In the genomic region with DNA sequence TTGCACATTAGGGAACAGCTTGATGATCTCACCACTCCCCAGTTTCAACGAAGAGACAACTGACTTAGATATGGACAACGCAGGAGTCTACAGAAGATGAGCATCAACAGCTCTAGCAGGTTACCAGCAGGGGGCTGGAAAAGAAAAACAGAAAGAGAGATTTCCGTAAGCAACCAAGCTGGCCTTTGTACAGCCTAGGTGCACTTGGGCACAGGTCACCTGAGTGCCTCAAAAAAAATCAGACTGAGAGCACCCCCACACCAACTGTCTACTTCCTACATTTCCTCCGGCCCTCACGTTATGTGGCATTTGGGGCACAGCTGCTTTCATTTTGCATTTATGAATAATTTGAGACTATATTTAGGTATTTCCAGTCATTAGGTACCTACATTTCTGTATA, we compare ENCODE assay signal across 29 mouse cellular contexts.
DNase-seq lines count a peak whose midpoint lies in the region; ATAC-seq and TF ChIP-seq lines count a peak whose summit lies in the region.
"Had no signal": no experiment of that assay in that cellular context is flagged by ENCODE, and none has a peak within 500 bp of the region (broad histone marks: within the 10 kb centered on the region; RNA-seq: fewer than 3 reads in every experiment).

No protein-coding gene starts in this region.

- no peak overlapping the region for H3K4me2 ChIP-seq in liver, embryonic 14.5 days (ENCODE audit: low read depth)
- no peak overlapping the region for H3K4me2 ChIP-seq in liver, embryonic 11.5 days
- H3K4me2 ChIP-seq in forebrain, embryonic 12.5 days, result no peak overlapping the region
- H3K4me2 ChIP-seq: embryonic facial prominence, embryonic 15.5 days; forebrain, embryonic 15.5 days; heart, embryonic 12.5 days; hindbrain, embryonic 12.5 days; intestine, embryonic 15.5 days; midbrain, embryonic 12.5 days; neural tube, embryonic 12.5 days; stomach, embryonic 15.5 days had no signal

- no peak overlapping the region for H3K4me3 ChIP-seq in liver, embryonic 14.5 days (ENCODE audit: insufficient read depth in 1 of 2, low read depth in 2 of 2, low read length in 2 of 2)
- H3K4me3 ChIP-seq in liver, embryonic 11.5 days (ENCODE audit: low read depth, low read length), result no peak overlapping the region
- H3K4me3 ChIP-seq in forebrain, embryonic 12.5 days (replicated peaks), result no peak overlapping the region
- H3K4me3 ChIP-seq: embryonic facial prominence, embryonic 15.5 days; forebrain, embryonic 15.5 days; heart, embryonic 12.5 days; hindbrain, embryonic 12.5 days; intestine, embryonic 15.5 days; midbrain, embryonic 12.5 days; neural tube, embryonic 12.5 days; stomach, embryonic 15.5 days had no signal

- no peak for ATAC-seq in liver, embryonic 14.5 days (ENCODE audit: insufficient read depth)
- no peak for ATAC-seq in liver, embryonic 11.5 days (replicated peaks; ENCODE audit: low FRiP score)
- peak; percentile 56 for ATAC-seq in CD4-positive, CD25-positive, alpha-beta regulatory T cell, adult 4 months
- no peak for ATAC-seq in forebrain, embryonic 12.5 days (ENCODE audit: low FRiP score)
- ATAC-seq: forebrain, embryonic 15.5 days; intestine, embryonic 15.5 days had no signal

- DNase-seq in liver, embryonic 14.5 days (ENCODE audit: low read depth in 3 of 3, low spot score in 3 of 3), result no peak
- no peak for DNase-seq in liver, embryonic 11.5 days (ENCODE audit: low spot score)
- peak; percentile 21 for DNase-seq in A20 (ENCODE audit: low read depth, low spot score)
- DNase-seq in induced T-regulatory cell, adult 2 months (ENCODE audit: low read depth), result peak; percentile 25
- DNase-seq in heart, postnatal 4 days, result no peak
- no peak for DNase-seq in kidney, postnatal 25 days
- DNase-seq: adrenal gland, postnatal 36 days; B cell, adult 2 months; cerebellum, adult 9-10 months; heart, adult 11 months; heart, postnatal 10 days; kidney, adult 9 months; kidney, postnatal 36 days; layer of hippocampus, adult 9-11 months; left cerebral cortex, postnatal 4 days; liver; lung, adult 2 months; right cerebral cortex, postnatal 4 days; thymus, postnatal 36 days had no signal

- 47% methylated on average over 5 of the region's 5 CpGs for WGBS in liver, embryonic 14.5 days (ENCODE audit: insufficient replicate concordance)
- 69% methylated on average over 5 of the region's 5 CpGs for WGBS in liver, embryonic 11.5 days
- WGBS in forebrain, embryonic 12.5 days, result 84% methylated on average over 5 of the region's 5 CpGs

- no peaks in the 10 kb centered on the region for H3K4me1 ChIP-seq in liver, embryonic 14.5 days (replicated peaks; ENCODE audit: control insufficient read depth in 2 of 2, insufficient read depth in 2 of 2, low read length in 1 of 2)
- H3K4me1 ChIP-seq in liver, embryonic 11.5 days (replicated peaks; ENCODE audit: control insufficient read depth, insufficient read depth, low read length), result no peaks in the 10 kb centered on the region
- no peaks in the 10 kb centered on the region for H3K4me1 ChIP-seq in forebrain, embryonic 12.5 days
- H3K4me1 ChIP-seq: embryonic facial prominence, embryonic 15.5 days; forebrain, embryonic 15.5 days; hindbrain, embryonic 12.5 days; intestine, embryonic 15.5 days; midbrain, embryonic 12.5 days; neural tube, embryonic 12.5 days; stomach, embryonic 15.5 days had no signal

- 0 out of 2 replicates have a peak, but pooled peaks have one; percentile 5 for TF ChIP-seq CTCF in liver, embryonic 14.5 days (IDR thresholded peaks at IDR 0.05; ENCODE audit: low read depth)

- no peak overlapping the region for H3K9ac ChIP-seq in liver, embryonic 14.5 days (replicated peaks)
- H3K9ac ChIP-seq in liver, embryonic 11.5 days (ENCODE audit: low read depth, low read length), result no peak overlapping the region
- no peak overlapping the region for H3K9ac ChIP-seq in forebrain, embryonic 12.5 days
- H3K9ac ChIP-seq: embryonic facial prominence, embryonic 15.5 days; forebrain, embryonic 15.5 days; heart, embryonic 12.5 days; hindbrain, embryonic 12.5 days; intestine, embryonic 15.5 days; midbrain, embryonic 12.5 days; neural tube, embryonic 12.5 days; stomach, embryonic 15.5 days had no signal

- no peaks in the 10 kb centered on the region for H3K27me3 ChIP-seq in liver, embryonic 14.5 days (ENCODE audit: control insufficient read depth, insufficient read depth, low read length)
- H3K27me3 ChIP-seq in liver, embryonic 11.5 days (replicated peaks; ENCODE audit: control insufficient read depth, insufficient read depth, low read length), result no peaks in the 10 kb centered on the region
- H3K27me3 ChIP-seq in forebrain, embryonic 12.5 days, result no peaks in the 10 kb centered on the region
- H3K27me3 ChIP-seq: embryonic facial prominence, embryonic 15.5 days; forebrain, embryonic 15.5 days; heart, embryonic 12.5 days; hindbrain, embryonic 12.5 days; intestine, embryonic 15.5 days; midbrain, embryonic 12.5 days; neural tube, embryonic 12.5 days; stomach, embryonic 15.5 days had no signal

- no peak for TF ChIP-seq EP300 in liver, embryonic 14.5 days (IDR thresholded peaks at IDR 0.05; ENCODE audit: low read depth)

- H3K27ac ChIP-seq in liver, embryonic 14.5 days, result no peak overlapping the region
- no peak overlapping the region for H3K27ac ChIP-seq in liver, embryonic 11.5 days (ENCODE audit: low read depth, low read length)
- H3K27ac ChIP-seq in forebrain, embryonic 12.5 days, result no peak overlapping the region
- H3K27ac ChIP-seq: embryonic facial prominence, embryonic 15.5 days; forebrain, embryonic 15.5 days; hindbrain, embryonic 12.5 days; intestine, embryonic 15.5 days; midbrain, embryonic 12.5 days; neural tube, embryonic 12.5 days; stomach, embryonic 15.5 days had no signal

- H3K36me3 ChIP-seq in liver, embryonic 14.5 days (replicated peaks; ENCODE audit: control insufficient read depth, insufficient read depth, low read depth), result no peaks in the 10 kb centered on the region
- H3K36me3 ChIP-seq in liver, embryonic 11.5 days (ENCODE audit: control insufficient read depth, insufficient read depth, low read length), result no peaks in the 10 kb centered on the region
- no peaks in the 10 kb centered on the region for H3K36me3 ChIP-seq in forebrain, embryonic 12.5 days (replicated peaks)
- H3K36me3 ChIP-seq: embryonic facial prominence, embryonic 15.5 days; forebrain, embryonic 15.5 days; heart, embryonic 12.5 days; hindbrain, embryonic 12.5 days; intestine, embryonic 15.5 days; midbrain, embryonic 12.5 days; neural tube, embryonic 12.5 days; stomach, embryonic 15.5 days had no signal

- no peaks in the 10 kb centered on the region for H3K9me3 ChIP-seq in liver, embryonic 14.5 days (ENCODE audit: control insufficient read depth, low read length)
- H3K9me3 ChIP-seq in liver, embryonic 11.5 days (ENCODE audit: control insufficient read depth, low read length), result no peaks in the 10 kb centered on the region
- H3K9me3 ChIP-seq in forebrain, embryonic 12.5 days, result no peaks in the 10 kb centered on the region
- H3K9me3 ChIP-seq: embryonic facial prominence, embryonic 15.5 days; forebrain, embryonic 15.5 days; heart, embryonic 12.5 days; hindbrain, embryonic 12.5 days; intestine, embryonic 15.5 days; midbrain, embryonic 12.5 days; neural tube, embryonic 12.5 days; stomach, embryonic 15.5 days had no signal

Comparison
In these comparisons a context has a peak if more than half of its experiments do, and no peak if none do; other contexts are left out.
1. DNase-seq: peak in A20 (single experiment) and induced T-regulatory cell, adult 2 months (single experiment); none in liver, embryonic 14.5 days (0 of 3), liver, embryonic 11.5 days (single experiment), heart, postnatal 4 days (single experiment) and kidney, postnatal 25 days (0 of 2).